Mouse (Mus musculus) G1E (cell line): ENCODE data around the gene Lcn2.

Experiments used
- CTCF ChIP-seq: IDR thresholded peaks from 2 replicates; pipeline ENCODE4 v1.5.1; 2012; ENCODE audit warnings: low read depth, low read length, inconsistent platforms, mixed read lengths
- GATA1 ChIP-seq: IDR thresholded peaks from 2 replicates; pipeline ENCODE4 v1.6.1; 2012; ENCODE audit warnings: borderline replicate concordance, low read length, inconsistent platforms, mixed read lengths
- POLR2AphosphoS5 ChIP-seq: IDR thresholded peaks from 2 replicates; pipeline ENCODE4 v1.6.1; 2012; ENCODE audit warnings: low read depth, low read length, inconsistent platforms; ENCODE audit not compliant: insufficient replicate concordance

DNA sequence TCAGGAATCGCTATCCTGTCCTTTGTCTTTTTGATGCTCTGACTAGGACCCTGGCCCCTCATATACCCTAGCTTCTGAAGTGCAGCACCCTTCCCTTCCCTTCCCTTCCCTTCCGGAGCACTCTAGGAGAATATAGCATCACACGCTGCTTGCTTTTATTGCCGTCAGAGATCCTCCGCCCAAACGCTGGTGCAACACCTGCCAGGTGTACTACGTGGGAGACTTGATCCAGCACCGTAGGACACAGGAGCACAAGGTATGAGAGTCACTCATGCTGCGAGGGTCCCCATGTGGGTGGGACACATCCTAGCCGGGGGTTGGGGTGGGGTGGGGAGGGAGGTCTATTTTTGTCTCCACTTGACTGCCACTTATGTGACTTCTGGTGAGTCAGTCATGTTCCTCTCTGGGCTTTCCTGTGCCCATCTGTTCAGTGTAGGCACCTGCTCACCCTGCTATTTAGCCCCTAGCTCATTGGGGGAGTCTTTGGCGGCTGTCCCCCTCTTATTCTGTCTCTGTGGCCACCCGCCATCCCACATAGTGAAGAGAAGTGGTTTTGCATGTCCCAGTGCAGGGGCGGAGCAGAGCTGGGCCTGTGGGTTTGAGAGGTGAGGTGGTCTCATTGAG lies 12.6 kb downstream of the Lcn2 start:
- TF ChIP-seq CTCF (no peak), GATA1 (no peak), POLR2AphosphoS5 (no peak)
